Mouse (Mus musculus) retina, adult 2 months (tissue): ENCODE data around the gene Rbms2.
"Not testable (repeated sequence)": the region's sequence is repeated elsewhere in the genome, so short reads cannot be mapped to it uniquely, and the experiment has no call there.

Experiments
- DNase-seq: peaks from one replicate; pipeline ENCODE4 v3.0.0-alpha.2; 2012; ENCODE audit warnings: low read depth, low spot score

Gene Rbms2

GRCm38 (mm10) chr10:128193113-128193512 lies 13.0 kb upstream of the Rbms2 start:
- no peak for DNase-seq

DNA sequence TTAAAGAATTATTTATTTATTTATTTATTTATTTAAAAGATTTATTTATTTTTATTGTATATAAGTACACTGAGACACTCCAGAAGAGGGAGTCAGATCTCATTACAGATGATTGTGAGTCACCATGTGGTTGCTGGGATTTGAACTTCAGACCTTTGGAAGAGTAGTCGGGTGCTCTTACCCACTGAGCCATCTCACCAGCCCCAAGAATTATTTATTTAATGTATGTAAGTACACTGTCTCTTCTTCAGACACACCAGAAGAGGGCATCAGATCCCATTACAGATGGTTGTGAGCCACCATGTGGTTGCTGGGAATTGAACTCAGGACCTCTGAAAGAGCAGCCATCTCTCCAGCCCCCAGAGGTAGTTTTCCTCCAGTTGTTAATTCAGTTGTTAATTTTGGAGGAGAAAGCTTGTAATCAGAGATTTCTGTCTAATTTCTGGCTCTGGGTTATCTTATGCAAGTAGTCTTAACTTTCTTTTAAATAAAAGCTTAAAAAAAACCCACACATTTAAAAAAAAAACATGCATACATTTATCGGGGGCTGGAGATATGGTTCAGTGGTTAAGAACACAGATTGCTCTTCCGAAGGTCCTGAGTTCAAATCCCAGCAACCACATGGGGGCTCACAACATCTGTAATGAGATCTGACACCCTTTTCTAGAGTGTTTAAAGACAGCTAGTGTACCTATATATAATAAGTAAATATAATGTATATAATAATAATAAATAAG lies 12.1 kb upstream of the Rbms2 start:
- not testable (repeated sequence) for DNase-seq

- DNase-seq: no peak
These were observed 11.4 kb upstream of the Rbms2 start for GRCm38 (mm10) chr10:128191472-128191871.

- DNase-seq: no peak
These were observed 8.3 kb upstream of the Rbms2 start for GRCm38 (mm10) chr10:128188242-128188877.

GRCm38 (mm10) chr10:128187181-128187605 lies 7.1 kb upstream of the Rbms2 start:
- no peak for DNase-seq

DNA sequence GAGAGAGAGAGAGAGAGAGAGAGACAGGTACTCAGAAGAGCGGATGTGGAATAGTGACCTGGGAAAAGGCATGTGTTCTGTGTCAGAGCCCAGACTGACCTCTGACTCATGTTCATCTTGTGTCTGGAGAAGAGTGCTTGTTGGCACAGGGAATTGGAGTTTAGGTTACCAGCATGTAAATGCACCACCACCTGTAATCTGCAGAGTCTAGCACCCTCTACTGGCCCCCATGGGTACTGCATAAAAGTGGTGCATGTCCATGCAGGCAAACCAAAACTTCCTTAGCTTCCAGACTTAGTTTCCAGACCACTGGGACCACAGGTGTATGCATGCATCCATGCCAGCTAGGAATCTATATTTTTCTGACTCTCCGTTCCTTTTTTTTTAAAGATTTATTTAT lies 5.9 kb upstream of the Rbms2 start:
- peak; percentile 56 for DNase-seq

DNA sequence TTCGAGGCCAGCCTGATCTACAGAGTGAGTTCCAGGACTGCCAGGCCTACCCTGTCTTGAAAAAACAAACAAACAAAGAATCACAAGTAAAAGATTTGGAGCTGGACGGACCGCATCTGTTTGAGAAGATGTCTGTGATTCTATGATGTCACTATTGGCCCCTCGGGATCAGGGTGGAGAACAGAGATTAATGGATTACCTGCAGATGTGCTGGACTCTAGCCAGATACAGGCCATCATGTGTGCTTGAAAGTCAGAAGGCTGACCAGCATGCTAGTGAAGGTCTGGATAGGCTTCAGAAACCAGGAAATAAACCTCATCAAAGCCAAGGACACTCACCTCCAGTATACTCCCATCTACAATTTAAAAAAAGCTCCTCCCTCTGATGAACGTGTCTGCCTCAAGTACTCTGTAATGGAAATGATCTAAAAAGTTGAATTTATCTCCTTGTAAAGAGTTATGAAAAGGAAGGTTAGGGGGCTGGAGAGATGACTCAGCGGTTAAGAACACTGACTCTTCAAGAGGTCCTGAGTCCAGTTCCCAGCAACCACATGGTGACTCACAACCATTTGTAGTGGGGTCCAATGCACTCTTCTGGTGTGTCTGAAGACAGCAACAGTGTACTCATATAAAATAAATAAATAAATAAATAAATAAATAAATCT lies 5.3 kb upstream of the Rbms2 start:
- no peak for DNase-seq

GRCm38 (mm10) chr10:128184296-128184695 lies 4.2 kb upstream of the Rbms2 start:
- DNase-seq: no peak

- no peak for DNase-seq
These were observed 2.8 kb downstream of the Rbms2 start for GRCm38 (mm10) chr10:128177316-128177715.

DNA sequence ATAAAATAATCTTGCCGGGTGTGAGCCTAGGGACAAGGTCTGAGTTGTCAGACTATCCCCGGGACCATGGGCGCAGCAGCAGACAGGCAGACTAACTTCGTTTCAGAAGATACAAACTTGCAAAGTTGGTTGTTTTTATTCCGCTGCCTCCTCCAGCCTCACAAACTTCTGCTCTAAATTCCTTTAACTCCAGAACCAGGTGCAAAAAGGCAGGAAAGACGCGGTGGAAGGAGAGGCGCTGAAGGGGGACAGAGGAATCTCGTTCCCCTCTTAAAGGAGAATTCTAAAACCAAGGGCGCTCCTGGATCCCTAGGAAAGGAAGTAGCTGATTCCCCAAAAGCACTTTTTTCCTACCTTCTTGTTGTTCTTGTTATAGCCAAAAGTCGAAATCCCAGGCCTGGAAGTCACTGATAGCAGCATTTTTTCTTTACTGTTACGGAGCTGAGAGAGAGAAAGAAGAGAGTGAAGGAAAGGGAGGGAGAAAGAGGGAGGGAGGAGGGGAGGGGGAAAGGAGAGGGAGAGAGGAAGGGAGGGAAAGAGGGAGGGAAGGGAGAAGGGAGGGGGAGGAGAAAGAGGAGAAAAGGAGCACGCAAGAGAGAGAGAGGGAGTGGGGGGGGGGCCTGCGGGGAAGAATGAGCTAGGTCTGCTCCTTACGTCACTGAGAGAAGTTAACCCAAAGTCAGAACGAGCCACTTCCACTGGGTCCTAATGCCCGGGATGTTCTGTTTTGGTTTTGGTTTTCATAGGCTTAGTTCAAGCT lies 3.9 kb downstream of the Rbms2 start:
- no peak for DNase-seq

DNA sequence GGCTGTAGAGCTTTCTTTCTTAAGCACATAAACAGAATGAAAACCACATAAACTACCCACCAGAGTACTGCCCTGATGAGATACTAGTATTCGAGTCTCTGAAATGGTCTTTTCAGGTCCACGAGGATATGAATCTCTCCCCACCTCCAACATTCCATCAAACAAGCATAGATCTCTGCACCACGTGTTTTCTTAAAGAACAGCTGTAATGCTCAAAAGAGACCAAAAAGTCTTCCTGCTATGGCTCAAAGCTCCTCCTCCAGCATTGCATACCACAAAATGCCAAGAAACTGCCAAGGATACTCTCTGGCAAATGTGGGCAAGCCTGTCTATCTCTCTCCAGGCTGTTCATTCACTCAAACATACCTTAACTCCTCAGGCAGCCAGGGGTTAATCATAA lies 4.8 kb downstream of the Rbms2 start:
- DNase-seq: no peak

- DNase-seq: not testable (repeated sequence)
These were observed 8.7 kb downstream of the Rbms2 start for GRCm38 (mm10) chr10:128171348-128171747.

DNA sequence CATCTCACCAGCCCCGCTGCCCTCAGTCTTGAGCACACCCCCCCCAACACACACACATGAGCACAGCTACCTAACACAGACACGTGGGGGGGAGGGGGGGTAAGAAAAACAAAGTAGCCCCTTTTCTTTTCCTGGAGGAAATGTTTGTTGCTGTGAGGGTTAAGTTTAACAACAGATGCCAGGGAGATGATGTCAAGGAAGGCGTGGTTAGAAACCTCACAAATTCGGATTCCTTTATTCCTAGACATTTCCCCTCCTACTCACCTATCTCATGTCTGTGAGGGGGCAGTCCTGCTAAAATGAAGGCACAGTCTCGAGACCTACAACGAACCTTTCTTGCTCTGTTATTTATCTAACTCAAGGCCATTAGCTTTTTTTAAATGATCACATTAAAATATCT lies 13.0 kb downstream of the Rbms2 start:
- DNase-seq: no peak

GRCm38 (mm10) chr10:128165726-128166125 lies 14.4 kb downstream of the Rbms2 start:
- not testable (repeated sequence) for DNase-seq

DNA sequence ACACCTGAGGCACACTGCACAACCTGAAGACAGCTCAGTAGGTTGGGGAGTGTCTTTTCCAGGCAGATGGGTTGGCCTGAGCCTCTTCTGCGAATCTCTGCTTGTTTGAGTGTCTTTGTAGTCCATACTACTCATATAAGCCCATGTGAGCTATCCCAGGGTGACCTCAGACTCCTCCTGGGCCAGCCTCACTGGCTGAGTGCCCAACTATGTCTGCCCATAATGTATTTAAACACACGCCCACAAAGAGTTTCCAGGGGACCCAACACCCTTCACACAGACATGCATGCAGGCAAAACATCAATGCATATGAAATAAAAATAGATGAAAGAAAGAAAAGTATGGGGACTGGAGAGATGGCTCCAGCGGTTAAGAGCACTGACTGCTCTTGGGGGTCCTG lies 26.1 kb downstream of the Rbms2 start:
- DNase-seq: no peak

- DNase-seq: no peak
These were observed 29.2 kb downstream of the Rbms2 start for GRCm38 (mm10) chr10:128150941-128151340.

DNA sequence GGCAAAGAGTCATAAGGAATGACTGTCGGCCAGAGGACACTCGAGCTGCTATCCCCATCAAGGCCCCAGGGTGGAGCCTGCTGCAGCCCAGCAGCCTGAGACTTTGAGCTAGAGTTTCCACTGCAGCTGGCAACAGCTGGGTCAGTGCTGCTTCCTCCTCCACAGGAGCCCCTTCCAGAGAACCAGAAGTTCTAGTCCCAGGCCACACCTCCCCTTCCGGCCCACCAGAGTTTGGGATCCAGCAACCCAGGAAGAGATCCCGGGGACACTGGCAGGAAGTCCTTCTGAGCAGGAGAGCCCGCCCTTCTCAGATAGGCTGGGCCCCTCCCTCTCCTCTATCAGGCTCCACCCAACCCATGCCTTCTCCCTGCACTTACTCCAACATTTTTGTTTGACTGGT lies 30.5 kb downstream of the Rbms2 start:
- no peak for DNase-seq

- no peak for DNase-seq
These were observed 31.2 kb downstream of the Rbms2 start for GRCm38 (mm10) chr10:128148789-128149365.

DNA sequence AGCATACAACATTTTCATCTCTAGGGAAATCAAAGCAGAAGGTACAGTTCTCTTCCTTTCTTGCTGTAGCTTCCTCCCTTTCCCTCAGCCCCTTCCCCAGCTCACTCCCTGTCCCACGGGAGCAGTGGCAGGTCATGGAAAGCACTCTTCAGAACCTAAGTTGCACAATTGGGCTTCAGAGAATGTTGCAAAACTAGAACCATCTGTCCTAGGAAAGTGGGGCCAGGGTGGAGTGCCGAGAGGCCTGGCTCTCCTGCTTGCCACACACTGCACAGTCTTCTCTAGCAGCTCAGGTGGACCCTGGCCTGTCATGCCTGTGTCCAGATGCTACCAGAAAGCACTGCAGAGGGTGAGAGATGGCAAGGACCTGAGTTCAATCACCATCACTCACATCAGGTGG lies 35.1 kb downstream of the Rbms2 start:
- no peak for DNase-seq

DNA sequence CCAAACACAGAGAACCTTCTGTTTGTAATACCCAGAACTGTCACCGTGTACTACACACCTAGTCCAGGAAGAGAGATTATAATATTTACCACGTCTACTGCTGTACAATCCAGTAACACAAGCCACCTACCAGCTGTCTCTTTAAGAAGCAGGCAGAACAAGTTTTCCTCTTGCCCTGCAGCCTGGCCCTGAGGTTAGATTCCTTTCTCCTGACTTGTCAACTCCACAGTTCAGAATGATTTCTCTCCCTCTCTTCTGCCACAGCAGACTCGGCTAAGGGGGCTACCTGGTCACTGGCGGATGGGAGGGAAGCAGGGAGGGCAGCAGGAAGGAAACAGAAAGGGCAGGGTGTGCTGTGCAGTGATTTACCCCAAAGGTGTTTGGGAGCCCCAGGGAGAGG lies 36.4 kb downstream of the Rbms2 start:
- DNase-seq: no peak

GRCm38 (mm10) chr10:128142165-128142564 lies 37.9 kb downstream of the Rbms2 start:
- no peak for DNase-seq
